Mouse (Mus musculus) myocyte (in vitro differentiated cells): ENCODE measurements around the gene Iqcf3.

ENCODE experiments used
- E2F4 ChIP-seq: IDR thresholded peaks from one replicate; pipeline ENCODE4 v1.6.1; 2011; ENCODE audit warnings: mild to moderate bottlenecking, control low read depth, moderate library complexity; ENCODE audit not compliant: insufficient read depth
- MYOG ChIP-seq, 3 experiments: IDR thresholded peaks; one replicate each; pipeline ENCODE4 v1.6.1; 2011; ENCODE audit warnings: control low read depth in 2 of 3, low read depth in 2 of 3, mild to moderate bottlenecking in 2 of 3; ENCODE audit not compliant: insufficient read length in 2 of 3, control insufficient read depth in 1 of 3, insufficient read depth in 1 of 3
- POLR2A ChIP-seq: IDR thresholded peaks from one replicate; pipeline ENCODE4 v1.6.1; 2011; ENCODE audit warnings: low read depth, mild to moderate bottlenecking, control low read depth, moderate library complexity; ENCODE audit not compliant: insufficient read length
- POLR2AphosphoS2 ChIP-seq: IDR thresholded peaks from one replicate; pipeline ENCODE4 v1.6.1; 2011; ENCODE audit warnings: low read depth, control low read depth; ENCODE audit not compliant: insufficient read length
- TCF12 ChIP-seq: IDR thresholded peaks from one replicate; pipeline ENCODE4 v1.6.1; 2011; ENCODE audit warnings: mild to moderate bottlenecking, control low read depth; ENCODE audit not compliant: poor library complexity, insufficient read depth, severe bottlenecking

GRCm38 (mm10) chr9:106512729-106513450 is 48.5 kb downstream of the Iqcf3 start:
- no peak for TF ChIP-seq POLR2AphosphoS2
- no peak for TF ChIP-seq E2F4
- TF ChIP-seq POLR2A = no peak
- peak in 1 of 3 experiments; percentile 25 for TF ChIP-seq MYOG (IDR thresholded peaks at IDR 0.05; ENCODE audit: control insufficient read depth in 1 of 3, insufficient read depth in 1 of 3, insufficient read length in 2 of 3, low read depth in 2 of 3)
- TF ChIP-seq TCF12 = no peak
